Mouse (Mus musculus): ENCODE results near the gene Atp2c2.

Gene Atp2c2

GRCm38 (mm10) chr8:119699549-119700134 is at the start of gene Atp2c2:
Gene Atp2c2 (plus strand): TSS chr8:119700009.
- no peak for DNase-seq

- DNase-seq, result no peak
These were observed 48.5 kb upstream of the Atp2c2 start for GRCm38 (mm10) chr8:119651324-119651723.

GRCm38 (mm10) chr8:119656709-119657464 is 42.9 kb upstream of the Atp2c2 start:
- DNase-seq, result no peak

- no peak for DNase-seq
These were observed 38.7 kb upstream of the Atp2c2 start for GRCm38 (mm10) chr8:119661081-119661480.

DNA sequence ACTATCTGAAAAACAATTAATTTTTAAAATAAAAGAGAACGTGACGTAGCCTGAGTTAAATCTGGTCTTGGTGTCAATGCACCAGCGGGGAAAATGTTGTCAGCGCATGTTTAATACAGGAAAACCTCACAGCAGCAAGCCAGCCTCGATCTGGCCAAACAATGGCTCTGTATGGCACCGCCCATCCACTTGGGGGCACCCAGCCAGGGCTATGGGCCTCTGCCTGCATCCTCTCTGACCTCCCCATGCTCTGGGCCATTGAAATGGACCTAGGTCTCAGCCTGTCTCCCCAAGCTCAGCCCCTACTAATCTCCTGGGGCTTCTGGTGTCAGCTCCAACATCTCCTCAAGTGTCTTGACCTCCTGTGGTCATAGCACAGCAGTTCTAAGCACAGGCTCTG is 37.9 kb upstream of the Atp2c2 start:
- DNase-seq, result no peak

- no peak for DNase-seq
These were observed 36.4 kb upstream of the Atp2c2 start for GRCm38 (mm10) chr8:119663440-119663839.

DNA sequence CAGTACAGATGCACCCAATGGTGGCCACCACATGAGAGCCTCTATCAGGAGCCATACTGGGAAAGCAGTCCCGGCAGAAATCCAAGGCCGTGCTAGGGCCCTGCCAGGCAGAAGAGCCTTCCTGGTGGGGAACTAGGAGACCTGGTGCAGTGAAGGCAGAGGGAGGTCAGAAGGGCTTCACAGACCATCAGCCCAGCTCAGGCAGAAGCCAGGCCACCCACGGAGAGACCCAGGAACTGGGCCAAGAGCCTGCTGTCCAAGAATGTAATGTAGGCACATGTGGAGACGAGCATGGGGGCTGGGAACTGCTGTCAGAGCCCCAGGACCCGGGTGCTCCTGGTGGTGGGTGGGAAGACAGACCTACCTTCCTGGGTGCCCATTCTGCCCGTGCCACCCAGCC is 34.5 kb upstream of the Atp2c2 start:
- DNase-seq, result no peak

GRCm38 (mm10) chr8:119666219-119666951 is 33.4 kb upstream of the Atp2c2 start, which contains the start of gene Wfdc1:
Gene Wfdc1 (plus strand): TSS chr8:119666365.
- DNase-seq, result no peak

- DNase-seq, result no peak
These were observed 31.4 kb upstream of the Atp2c2 start for GRCm38 (mm10) chr8:119668447-119668846.

DNA sequence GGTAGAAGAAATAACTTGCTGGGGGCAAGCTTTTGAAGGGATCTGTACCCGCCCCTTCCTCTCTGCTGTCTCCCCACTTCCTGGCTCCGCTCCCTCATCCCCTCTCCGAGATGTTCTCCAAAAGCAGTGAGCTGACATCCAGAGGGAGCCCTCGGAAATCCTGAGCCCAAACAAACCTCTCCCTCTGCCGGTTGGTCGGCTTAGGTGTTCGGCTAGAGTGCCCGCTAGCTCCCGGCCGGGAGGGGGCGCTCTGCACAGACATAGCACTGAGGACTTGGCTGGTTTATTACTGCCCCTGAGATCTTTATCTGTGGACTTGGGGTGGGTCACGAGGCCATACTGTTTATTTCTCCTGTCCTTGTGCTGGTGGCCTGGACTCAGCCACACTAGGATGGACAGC is 30.5 kb upstream of the Atp2c2 start:
- DNase-seq, result no peak

DNA sequence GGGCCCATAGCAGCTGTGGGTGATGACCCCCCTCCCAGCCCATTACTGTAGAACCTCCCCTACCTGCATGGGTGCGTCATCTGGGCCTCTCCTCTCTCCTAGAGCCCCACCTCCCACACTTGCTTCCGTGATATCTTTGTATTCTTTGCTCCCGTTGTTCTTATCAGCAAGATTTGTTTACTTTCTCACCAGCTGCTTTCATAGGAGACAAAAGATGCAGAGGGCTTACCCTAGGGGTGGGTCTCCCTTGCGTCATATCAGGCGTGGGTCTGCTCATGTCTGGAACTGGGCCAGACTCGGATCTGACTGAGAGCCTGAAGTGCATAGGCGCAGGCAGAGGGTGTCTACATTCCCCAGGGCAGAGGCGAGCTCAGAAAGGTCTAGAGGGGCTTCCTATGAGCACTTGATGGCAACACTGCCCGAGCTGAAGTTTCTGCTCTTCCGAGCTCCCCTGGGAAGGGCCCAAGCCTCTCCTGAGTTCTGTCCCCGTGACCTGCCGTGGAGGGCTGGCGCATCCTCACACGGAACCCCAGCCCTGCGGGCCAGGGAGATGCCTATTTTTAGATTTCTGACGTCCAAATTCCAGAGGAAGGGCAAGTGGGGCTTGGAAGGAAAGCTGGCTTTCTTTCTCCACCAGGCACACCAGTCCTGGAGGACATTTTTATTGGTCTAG is 29.3 kb upstream of the Atp2c2 start:
- no peak for DNase-seq

GRCm38 (mm10) chr8:119673976-119674555 is 25.7 kb upstream of the Atp2c2 start:
- no peak for DNase-seq

DNA sequence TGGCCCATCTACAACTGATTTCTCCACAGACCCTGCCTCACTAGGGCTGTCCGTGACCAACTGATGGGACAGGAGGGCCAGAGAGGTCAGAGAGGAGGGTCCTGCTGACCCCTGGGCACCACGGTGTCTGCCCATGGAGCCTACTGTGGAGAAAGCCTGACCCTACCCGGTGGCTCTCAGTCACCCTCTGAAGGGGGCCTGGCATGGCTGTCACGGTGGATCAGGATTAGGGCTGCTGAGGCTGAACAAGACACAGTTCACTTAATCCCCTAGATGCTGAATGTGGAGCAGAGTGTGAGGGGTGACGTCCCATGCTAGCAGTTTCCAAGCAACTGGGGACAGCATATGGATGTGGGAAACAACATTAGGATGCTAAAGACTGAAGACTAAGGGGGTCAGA is 24.4 kb upstream of the Atp2c2 start:
- no peak for DNase-seq

DNA sequence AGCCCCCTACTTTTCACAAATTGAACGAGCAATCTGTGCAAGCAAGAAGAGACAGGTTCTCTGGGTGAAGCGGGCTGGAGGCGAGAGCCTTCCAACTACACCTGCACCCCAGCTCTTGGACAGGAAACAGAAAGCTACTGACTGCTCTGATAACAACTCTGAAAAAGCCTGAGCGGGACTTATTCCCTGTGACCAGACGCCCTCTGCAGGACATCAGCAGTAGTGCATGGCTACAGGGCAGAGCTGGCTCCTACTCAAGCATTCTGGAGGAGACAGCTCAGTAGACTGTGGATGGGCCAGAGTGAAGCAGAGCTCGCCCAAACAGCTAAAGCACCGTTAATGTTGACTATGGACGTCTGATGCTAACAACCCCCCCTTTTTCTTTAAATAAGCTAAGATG is 23.4 kb upstream of the Atp2c2 start:
- peak; percentile 90 for DNase-seq

DNA sequence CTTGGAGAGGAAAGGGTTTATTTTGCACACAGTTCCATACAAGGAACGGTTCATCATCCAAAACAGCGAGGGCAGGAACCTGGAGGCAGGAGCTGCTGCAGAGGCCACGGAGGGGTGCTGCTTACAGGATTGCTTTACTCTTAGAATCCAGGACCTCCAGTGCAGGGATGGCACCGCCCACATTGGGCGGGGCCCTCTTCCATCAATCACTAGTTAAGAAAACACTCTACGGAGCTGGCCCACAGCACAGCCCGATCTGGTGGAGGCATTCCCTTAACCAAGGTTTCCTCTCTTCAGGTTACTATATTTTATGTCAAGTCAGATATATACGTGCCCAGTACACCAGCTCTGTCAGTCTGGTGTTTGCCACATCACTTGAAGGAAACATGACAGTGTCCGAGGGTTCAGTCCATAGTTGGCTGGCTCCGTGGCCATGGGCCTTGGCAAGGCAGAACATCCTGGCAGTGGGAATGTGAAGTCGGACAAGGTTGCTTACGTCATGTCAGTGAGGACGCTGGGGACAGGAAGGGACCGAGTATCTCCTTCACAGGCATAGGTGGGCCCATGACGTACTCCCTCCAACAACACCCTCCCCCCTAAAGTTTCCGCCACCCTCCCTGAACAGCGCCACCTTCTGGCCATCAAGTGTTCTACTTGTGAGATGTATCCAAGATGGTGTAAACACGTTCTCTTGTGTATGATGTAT is 21.5 kb upstream of the Atp2c2 start:
- peak; percentile 46 for DNase-seq

DNA sequence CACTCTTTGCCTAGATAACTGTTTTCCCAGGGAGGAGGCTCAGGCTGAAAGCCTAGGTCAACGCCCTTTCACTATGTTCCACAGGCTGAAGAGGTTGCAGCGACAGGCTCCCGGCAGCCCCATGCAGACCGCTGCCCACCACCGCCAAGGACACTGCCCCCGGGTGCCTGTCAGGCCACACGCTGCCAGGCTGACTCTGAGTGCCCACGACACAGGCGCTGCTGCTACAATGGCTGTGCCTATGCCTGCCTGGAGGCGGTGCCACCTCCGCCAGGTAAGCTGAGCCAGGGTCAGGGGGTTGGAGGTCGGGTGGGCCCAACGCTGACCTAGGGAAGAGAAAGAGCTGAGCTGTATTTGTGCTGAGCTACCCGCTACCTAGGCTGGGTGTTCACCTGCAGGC is 20.6 kb upstream of the Atp2c2 start:
- no peak for DNase-seq

- no peak for DNase-seq
These were observed 9.2 kb upstream of the Atp2c2 start for GRCm38 (mm10) chr8:119690602-119691001.

- DNase-seq, result no peak
These were observed 7.8 kb upstream of the Atp2c2 start for GRCm38 (mm10) chr8:119691989-119692388.

DNA sequence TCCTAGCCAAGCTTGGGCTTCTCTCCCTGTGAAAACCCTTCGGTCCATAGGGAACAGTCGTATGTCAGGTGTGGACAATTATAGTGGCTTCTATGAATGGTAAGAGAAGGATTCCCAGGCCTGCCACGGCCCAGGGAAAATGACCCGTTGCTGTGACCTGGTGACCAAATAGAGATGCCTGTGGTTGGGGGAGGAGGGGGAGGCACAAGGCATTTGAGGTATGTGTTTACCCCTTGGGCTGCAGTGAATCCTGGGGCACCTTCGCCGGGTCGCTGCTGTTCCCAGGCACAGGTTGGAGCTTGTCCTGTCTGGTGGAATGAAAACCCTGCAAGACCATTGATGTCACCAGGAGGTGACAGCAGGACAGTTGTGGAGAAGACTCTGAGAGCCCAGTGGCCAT is 5.1 kb upstream of the Atp2c2 start:
- DNase-seq, result no peak

DNA sequence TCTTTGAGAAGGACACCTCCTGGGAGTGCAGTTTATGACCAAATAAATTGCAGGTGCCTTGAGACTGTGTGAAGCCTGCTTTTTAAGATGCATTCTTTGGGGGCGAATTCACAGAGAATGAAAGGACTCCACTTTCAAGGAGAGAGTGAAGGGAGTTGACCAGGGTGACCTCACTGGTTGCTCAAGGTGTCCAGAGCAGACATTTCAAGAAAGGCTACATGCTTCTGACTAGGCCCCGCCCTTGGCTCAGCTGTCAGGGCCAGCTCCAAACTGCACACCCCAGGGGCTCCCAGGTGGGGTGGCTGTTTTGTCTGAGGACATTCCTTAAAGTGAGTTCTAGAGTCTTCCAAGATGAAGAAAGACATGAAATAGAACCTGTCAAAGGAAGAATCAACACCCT is 2.6 kb upstream of the Atp2c2 start:
- DNase-seq, result no peak

- peak; percentile 53 for DNase-seq
These were observed 849 bp upstream of the Atp2c2 start for GRCm38 (mm10) chr8:119698960-119699359.

- no peak for DNase-seq
These were observed 3.2 kb downstream of the Atp2c2 start for GRCm38 (mm10) chr8:119702965-119703364.

Measured in right cerebral cortex, postnatal 4 days (tissue).